Mouse (Mus musculus): Measurements from ENCODE around the gene Klk1b26.
"Not testable (repeated sequence)": the region's sequence is repeated elsewhere in the genome, so short reads cannot be mapped to it uniquely, and the experiment has no call there.

Gene Klk1b26

DNA sequence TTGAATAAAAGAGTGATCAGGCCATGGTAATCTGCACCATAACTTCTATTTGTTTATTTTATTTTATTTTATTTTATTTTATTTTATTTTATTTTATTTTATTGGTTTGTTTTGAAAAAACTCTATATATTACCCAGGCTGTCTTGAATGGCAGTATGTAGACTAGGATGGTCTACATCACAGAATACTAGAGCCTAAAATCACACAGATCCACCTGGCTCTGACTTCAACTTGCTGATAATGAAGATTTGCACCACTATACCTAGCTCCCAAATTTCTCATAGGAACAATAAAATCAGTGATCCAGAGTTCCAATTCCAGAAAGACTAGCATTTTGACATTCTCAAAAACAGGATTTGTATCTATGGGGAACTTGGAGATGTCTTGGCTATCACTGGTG lies at the start of gene Klk1b26:
Gene Klk1b26, plus strand, starts transcription at position 301 of the 400 bp plus-strand sequence.
- not testable (repeated sequence) for DNase-seq

DNA sequence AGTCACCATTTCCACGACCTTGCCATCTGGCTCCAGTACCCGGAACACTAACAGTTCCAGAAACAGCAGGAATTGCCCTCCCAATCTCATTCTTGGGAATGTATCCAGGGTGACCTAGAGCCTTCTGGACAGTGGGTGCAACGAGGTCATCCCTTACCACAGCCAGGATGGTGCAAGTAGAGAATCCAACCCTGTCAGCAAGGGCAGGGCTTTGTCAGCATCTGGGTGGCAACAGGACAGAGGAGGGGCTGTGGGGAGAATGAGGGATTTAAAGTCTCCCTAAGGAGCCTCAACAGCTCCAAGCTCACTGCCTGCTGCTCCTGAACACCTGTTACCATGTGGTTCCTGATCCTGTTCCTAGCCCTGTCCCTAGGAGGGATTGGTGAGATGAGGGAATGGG lies 45.5 kb upstream of the Klk1b26 start, which contains the start of gene Klk1b1:
Gene Klk1b1, plus strand, starts transcription at position 301 of the 400 bp plus-strand sequence.
- no peak for DNase-seq

DNA sequence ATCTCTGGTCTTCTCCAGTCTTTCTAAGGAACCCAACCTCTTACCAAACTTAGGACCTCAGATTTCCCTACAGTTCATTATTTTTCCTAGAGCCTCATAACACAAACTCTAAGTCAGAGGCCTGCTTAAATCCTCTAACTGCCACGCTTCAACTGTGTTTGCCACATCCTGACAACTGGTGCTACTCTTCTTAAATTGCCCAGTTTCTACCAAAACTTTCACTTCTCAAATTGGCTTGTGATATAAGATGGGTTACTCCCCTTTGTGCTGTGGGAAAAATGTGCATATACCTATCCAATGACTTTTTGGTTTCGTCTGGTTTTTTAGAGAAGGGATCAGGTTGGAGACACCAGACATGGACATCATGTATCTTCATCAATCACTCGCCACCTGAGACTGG lies 44.9 kb upstream of the Klk1b26 start:
- DNase-seq, result no peak

DNA sequence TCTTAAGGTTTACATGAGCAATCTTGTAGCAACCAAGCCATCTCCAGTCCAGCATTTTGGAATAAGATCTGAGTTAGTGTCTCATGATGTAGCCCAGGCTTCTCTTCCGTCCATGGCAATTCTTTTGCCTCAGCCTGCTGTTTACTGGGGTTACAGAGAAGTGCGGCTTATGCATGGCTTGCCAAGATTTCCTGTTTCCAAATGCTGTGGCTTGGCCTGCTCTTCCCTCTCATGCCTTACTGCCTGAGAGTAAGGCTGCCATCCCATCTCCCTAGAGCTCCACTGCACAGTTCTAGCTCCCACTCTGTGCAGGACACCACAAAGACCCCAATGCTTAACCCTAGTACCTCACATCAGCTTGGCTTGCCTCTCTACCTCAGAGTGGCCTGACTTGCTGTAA lies 44.4 kb upstream of the Klk1b26 start:
- no peak for DNase-seq

DNA sequence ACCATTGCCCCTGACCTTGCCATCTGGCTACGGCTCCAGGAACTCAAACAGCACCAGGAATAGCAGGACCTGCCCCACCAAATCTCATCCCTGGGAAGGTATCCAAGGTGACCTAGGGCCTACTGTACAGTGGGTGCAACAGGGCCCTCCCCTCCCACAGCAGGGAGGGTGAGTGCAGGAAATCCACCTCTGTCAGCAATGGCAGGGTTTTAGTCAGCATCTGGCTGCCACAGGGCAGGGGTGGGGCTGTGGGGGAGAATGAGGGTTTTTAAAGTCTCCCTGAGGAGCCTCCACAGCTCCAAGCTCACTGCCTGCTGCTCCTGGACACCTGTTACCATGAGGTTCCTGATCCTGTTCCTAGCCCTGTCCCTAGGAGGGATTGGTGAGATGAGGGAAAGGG lies 36.2 kb upstream of the Klk1b26 start, which contains the start of gene Klk1b9:
Gene Klk1b9, plus strand, starts transcription at position 301 of the 400 bp plus-strand sequence.
- DNase-seq, result not testable (repeated sequence)

DNA sequence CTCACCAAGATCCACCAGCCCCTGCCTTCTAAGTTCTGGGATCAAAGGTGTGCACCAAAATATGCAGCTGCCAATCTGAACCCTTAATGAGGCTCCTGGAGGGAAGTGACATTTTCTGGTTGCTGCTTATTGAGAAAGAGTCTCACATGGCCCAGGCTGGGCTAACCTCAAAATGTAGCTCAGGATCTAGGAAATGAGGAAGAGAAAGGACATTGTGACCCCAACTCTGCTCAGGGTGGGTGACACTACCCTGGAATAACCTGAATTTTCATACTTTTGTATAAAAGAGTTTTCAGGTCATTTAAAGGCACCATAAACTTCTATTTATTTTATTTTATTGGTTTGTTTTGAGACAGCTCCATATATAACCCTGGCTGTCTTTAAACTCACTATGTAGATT lies 26.3 kb upstream of the Klk1b26 start:
- no peak for DNase-seq

DNA sequence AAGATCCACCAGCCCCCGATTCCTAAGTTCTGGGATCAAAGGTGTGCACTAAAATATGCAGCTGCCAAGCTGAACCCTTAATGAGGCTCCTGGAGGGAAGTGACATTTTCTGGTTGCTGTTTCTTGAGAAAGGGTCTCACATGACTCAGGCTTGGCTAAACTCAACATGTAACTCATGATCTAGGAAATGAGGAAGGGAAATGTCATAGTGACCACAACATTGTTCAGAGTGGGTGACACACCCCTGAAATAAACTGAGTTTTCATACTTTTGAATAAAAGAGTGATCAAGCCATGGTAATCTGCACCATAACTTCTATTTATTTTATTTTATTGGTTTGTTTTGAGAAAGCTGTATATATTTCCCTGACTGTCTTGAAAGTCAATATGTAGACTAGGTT lies 17.1 kb upstream of the Klk1b26 start:
- DNase-seq, result not testable (repeated sequence)

DNA sequence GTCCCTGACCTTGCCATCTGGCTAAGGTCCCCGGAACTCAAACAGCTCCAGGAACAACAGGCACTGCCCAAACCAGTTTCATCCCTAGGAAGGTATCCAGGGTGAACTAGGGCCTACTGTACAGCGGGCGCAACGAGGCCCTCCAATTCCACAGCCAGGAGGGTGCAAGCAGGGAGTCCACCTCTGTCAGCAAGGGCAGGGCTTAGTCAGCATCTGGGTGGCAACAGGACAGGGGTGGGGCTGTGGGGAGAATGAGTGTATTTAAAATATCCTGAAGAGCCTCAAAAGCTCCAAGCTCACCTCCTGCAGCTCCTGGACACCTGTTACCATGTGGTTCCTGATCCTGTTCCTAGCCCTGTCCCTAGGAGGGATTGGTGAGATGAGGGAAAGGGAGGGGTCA lies 16.4 kb upstream of the Klk1b26 start, which contains the start of gene Klk1b11:
Gene Klk1b11, plus strand, starts transcription at position 301 of the 400 bp plus-strand sequence.
- DNase-seq, result not testable (repeated sequence)

DNA sequence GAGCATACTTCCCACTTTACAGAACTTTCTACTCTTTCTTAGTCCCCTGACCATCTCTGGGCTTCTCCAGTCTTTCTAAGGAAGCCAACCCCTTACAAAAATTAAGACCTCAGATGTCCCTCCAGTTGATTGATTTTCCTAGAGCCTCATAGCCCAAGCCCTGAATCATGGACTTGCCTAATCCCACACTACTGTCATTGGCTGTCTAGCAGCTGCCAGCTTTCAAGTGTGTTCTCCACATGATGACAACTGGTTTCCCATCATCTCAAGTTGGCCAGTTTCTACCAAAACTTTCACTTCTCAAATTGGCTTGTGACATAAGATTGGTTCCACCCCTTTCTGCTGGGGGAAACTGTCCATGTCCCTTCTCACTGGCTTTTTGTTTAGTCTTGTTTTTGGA lies 7.1 kb upstream of the Klk1b26 start:
- DNase-seq, result no peak

DNA sequence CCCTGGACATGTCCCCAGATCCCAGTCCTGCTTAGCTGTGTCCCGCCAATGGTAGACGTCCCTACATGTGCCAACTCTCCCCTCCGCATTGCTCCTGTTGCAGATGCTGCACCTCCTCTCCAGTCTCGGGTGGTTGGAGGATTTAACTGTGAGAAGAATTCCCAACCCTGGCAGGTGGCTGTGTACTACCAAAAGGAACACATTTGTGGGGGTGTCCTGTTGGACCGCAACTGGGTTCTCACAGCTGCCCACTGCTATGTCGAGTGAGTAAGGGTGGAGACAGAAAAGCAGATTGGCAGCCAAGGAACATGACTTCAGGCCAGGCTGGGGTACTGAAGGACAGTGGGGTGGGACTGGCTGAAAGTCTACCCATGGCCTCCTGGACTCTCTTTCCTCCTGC lies 2.7 kb downstream of the Klk1b26 start:
- DNase-seq, result not testable (repeated sequence)

DNA sequence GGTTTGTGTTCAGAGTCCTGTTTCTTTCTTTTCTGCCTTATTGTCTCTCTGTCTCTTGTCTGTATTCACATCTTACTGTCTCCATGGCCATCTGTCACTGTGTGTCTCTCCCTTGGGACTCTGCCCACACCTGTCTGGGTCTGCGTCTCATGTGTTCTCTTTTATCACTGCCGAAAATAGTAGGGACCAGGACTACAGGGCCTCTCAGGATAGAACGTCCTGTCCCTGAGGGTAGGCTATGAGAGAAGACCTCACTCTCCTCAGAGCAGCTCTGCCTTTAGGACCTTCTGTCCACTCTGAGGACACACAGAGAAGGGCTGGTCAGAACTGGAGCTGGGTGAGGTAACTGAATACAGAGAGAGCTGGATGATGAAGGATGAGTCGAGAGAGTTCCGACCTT lies 3.1 kb downstream of the Klk1b26 start:
- DNase-seq, result no peak

DNA sequence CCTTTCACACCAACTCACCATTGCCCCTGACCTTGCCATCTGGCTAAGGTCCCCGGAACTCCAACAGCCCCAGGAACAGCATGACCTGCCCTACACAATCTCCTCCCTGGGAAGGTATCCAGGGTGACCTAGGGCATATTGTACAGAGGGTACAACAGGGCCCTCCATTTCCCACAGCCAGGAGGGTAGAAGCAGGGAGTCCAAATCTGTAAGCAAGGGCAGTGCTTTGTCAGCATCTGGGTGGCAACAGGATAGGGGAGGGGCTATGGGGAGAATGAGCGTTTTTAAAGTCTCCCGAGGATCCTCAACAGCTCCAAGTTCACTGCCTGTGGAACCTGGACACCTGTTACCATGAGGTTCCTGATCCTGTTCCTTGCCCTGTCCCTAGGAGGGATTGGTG lies 40.0 kb downstream of the Klk1b26 start, which contains the start of gene Klk1b27:
Gene Klk1b27, plus strand, starts transcription at position 301 of the 400 bp plus-strand sequence.
- not testable (repeated sequence) for DNase-seq
